Mouse (Mus musculus) adrenal gland (tissue): ENCODE results near the gene D630036H23Rik.
"Not testable (repeated sequence)": the region's sequence is repeated elsewhere in the genome, so short reads cannot be mapped to it uniquely, and the experiment has no call there.

Source experiments
- intact Hi-C: fragments of 180-260 bp; cut with DNase I; formaldehyde crosslinking; loops from one replicate; pipeline ENCODE4 v1.15.1; 2025
- long read RNA-seq, 2 experiments: library from polyadenylated mRNA; unstranded; transcript quantifications; one replicate each; pipeline ENCODE4 v2.0.0; 2020; ENCODE audit warnings: borderline replicate concordance in 1 of 2; ENCODE audit not compliant: insufficient replicate concordance in 1 of 2

Gene D630036H23Rik
- long read RNA-seq, experiment 1, partial matches to known transcripts, result 0 of 1 reads
- long read RNA-seq, experiment 1, other reads (novel, unspliced or antisense), result 0 of 1 reads
- long read RNA-seq, experiment 2, partial matches to known transcripts, result 0 of 3 reads
- long read RNA-seq, experiment 2, other reads (novel, unspliced or antisense), result 0 of 3 reads

- intact Hi-C loops, result loop anchor here (5.0 kb wide), 1 partner anchor 224 kb away; the partner anchor contains the start of genes Ankmy2 and Bzw2
These were observed at the start of gene D630036H23Rik, which contains the start of gene Ispd for GRCm38 (mm10) chr12:36381441-36382340. Gene D630036H23Rik, minus strand, starts transcription at chr12:36382181. Gene Ispd, plus strand, starts transcription at chr12:36381450.

- intact Hi-C loops, result no loop called here
These were observed 44.4 kb upstream of the D630036H23Rik start for GRCm38 (mm10) chr12:36426163-36427045.

GRCm38 (mm10) chr12:36425258-36425657 is 43.3 kb upstream of the D630036H23Rik start:
- intact Hi-C loops, result no loop called here

- intact Hi-C loops, result no loop called here
These were observed 41.7 kb upstream of the D630036H23Rik start for GRCm38 (mm10) chr12:36423677-36424076.

GRCm38 (mm10) chr12:36395115-36395514 is 13.1 kb upstream of the D630036H23Rik start:
- intact Hi-C loops, result loop anchor here (2.0 kb wide), 1 partner anchor 24 kb away; no protein-coding TSS in a partner anchor

- intact Hi-C loops, result no loop called here
These were observed 5.0 kb upstream of the D630036H23Rik start for GRCm38 (mm10) chr12:36386991-36387390.

- intact Hi-C loops, result no loop called here
These were observed 3.4 kb upstream of the D630036H23Rik start for GRCm38 (mm10) chr12:36385386-36385785.

GRCm38 (mm10) chr12:36380806-36381205 is 1.2 kb downstream of the D630036H23Rik start:
- intact Hi-C loops, result loop anchor here (5.0 kb wide), 1 partner anchor 224 kb away; the partner anchor contains the start of genes Ankmy2 and Bzw2

- intact Hi-C loops, result loop anchor here (5.0 kb wide), 1 partner anchor 223 kb away; the partner anchor contains the start of genes Ankmy2 and Bzw2
These were observed 1.7 kb downstream of the D630036H23Rik start for GRCm38 (mm10) chr12:36380254-36380653.

GRCm38 (mm10) chr12:36376391-36376790 is 5.6 kb downstream of the D630036H23Rik start:
- intact Hi-C loops, result not testable (repeated sequence)

- intact Hi-C loops, result no loop called here
These were observed 8.6 kb downstream of the D630036H23Rik start for GRCm38 (mm10) chr12:36373237-36373998.

- intact Hi-C loops, result no loop called here
These were observed 18.0 kb downstream of the D630036H23Rik start for GRCm38 (mm10) chr12:36364013-36364412.

GRCm38 (mm10) chr12:36360693-36361092 is 21.3 kb downstream of the D630036H23Rik start:
- intact Hi-C loops, result no loop called here

GRCm38 (mm10) chr12:36360064-36360463 is 21.9 kb downstream of the D630036H23Rik start:
- intact Hi-C loops, result no loop called here

- intact Hi-C loops, result no loop called here
These were observed 37.9 kb downstream of the D630036H23Rik start for GRCm38 (mm10) chr12:36344131-36344530.

GRCm38 (mm10) chr12:36333837-36334281 is 48.1 kb downstream of the D630036H23Rik start:
- intact Hi-C loops, result no loop called here

GRCm38 (mm10) chr12:36332676-36333075 is 49.3 kb downstream of the D630036H23Rik start:
- intact Hi-C loops, result no loop called here
